Mouse (Mus musculus): ENCODE data around the gene Synj2.

Synj2 gene

DNA sequence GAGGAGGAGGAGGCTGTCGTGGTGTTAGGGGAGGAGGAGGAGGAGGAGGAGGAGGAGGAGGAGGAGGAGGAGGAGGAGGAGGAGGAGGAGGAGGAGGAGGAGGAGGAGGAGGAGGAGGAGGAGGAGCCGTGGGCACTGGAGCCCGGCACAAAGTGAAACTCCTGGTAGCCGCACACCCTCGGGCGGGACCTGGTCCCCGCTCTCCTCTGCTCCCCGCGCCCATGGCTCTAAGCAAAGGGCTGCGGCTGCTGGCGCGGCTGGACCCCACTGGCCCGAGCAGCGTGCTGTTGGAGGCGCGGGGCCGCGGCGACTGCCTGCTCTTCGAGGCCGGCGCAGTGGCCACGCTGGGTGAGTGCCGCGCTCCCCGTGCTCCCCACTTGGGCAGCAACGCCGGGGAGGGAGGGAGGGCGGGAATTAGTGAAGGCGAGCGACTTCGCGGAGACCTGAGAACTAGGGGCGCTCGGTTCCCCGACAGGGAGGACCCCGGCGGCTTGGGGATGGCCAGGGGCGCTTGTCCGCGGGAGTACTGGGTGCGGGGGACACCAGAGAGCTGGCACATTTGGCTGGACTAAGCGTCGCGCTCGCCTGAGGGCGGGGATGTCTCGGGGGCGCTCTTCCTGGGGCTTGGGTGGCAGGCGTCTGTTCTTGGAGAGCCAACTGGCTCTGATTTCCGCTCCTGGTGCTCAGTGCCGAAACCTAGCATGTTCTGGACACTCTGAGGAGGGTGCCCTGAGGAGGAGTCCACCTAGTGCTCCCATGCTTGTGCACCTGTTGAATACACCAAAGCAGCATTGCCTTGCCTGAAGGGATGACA, at the start of gene Synj2:
Gene Synj2, plus strand, starts transcription at position 51 of the 814 bp plus-strand sequence.
- no peak for DNase-seq (ENCODE audit: low spot score in 2 of 2)

DNA sequence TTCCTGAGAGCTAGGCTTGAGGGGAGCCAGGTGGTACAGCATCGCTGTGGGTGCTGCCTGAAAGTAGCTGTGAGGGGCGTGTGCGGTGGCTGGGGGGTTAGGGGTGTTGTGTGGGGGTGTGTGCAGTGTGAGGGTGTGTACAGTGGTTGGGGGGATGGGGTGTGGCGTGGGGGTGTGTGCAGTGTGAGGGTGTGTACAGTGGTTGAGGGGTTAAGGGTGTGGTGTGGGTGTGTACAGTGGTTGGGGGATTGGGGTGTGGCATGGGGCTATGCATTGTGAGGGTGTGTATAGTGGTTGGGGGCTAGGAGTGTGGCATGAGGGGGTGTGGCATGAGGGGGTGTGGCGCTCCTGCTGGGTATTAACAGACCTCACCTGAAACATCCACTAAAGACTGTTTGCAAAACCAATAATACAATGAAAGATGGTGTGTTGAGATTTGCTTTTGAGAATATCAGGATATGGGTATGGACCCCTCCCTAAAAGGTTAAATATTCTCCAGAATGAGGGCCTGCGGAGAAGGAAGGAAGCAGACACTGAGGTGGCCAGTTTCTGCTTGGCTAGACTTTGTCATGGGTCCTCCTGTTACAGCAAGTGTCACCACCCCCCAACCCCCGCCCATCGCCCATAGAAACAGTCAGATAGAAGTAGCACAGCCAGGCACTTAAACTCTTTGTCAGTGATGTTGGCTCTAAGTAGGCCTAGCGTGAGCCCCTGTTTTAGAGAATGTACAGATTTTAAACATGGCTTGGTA, 49.0 kb upstream of the Synj2 start:
- DNase-seq (ENCODE audit: low spot score in 2 of 2): no peak

DNA sequence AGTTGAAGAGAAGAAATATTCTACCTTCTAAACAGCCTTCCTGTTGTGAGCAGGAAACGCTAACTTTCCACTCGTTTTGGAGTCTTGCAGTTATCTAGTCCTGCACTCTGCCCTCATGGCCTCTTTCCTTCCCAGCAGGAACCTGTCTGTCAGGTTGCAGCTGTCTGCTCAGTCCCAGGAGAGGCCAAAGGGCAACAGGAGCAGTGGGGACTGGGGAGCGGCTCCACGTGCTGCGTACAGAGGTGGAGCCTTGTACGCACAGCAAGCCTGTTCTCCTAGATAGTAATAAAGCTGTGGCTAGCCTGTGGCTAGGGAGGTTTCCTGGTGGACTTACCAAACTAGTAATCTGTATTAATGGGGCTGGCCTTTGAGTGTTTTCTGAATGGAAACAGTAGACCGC, 48.0 kb upstream of the Synj2 start:
- DNase-seq (ENCODE audit: low spot score in 2 of 2): no peak

DNA sequence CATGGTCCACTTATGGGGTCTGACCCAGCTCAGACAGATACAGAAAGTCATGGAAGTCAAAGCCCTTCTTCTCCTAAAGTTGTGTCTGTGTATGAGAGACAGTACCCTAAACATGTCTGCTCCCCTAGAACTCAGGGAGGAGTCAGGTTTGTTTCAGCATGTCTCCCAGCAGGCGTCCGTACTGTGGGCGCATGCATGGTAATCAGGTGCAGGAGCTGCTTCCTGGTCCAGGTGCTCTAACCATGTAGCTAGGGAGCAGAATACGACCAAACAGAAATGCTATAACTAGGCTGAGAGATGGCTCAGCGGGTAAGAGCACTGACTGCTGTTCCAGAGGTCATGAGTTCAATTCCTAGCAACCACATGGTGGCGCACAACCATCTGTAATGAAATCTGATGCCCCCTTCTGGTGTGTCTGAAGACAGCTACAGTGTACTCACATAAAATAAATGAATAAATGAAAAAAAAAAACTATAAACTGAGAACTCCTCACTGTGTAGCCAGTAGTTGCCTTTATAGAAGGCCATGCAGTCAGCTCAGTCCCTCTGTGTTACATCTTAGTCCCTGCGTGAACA, 47.4 kb upstream of the Synj2 start:
- no peak for DNase-seq (ENCODE audit: low spot score in 2 of 2)

DNA sequence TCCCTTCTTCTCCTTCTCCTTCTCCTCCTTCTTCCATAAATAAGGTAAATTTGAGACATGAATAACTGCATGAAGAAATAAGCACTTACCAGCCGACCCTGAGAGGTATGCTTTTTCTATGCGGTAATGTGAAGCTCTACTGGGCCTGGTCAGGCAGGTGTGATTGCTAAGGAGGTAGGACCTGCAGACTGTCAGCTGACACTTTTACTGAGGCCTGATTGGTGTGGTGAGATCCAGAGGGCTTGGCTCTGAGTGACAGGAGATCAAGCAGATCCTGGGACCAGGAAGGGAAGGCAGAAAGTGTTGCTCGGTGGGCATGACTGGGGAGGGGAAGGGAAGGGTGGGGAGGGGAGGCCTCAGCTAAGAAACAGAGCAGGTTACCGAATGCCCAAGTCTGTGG, 45.0 kb upstream of the Synj2 start:
- no peak for DNase-seq (ENCODE audit: low spot score in 2 of 2)

DNA sequence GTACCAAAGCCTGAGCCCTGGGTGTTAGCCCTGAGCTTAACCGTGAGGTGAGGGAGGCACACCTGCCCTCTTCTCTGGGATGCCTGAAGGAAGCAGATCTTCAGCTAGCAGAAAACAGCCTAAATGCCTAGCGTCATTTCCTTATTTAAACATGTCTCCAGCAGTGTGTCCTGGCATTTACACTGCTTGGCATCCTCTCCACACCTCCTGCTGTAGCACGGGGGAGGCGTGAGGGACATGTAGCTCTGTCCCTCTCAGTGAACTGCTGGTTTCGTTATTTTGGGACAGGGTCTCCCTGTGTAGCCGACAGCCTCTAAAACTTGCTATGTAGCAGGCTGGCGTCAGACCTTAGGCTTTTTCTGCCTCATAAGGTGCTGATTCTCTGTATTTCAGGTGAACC, 44.5 kb upstream of the Synj2 start:
- peak in 1 of 2 experiments; percentile 17 for DNase-seq (ENCODE audit: low spot score in 2 of 2)

DNA sequence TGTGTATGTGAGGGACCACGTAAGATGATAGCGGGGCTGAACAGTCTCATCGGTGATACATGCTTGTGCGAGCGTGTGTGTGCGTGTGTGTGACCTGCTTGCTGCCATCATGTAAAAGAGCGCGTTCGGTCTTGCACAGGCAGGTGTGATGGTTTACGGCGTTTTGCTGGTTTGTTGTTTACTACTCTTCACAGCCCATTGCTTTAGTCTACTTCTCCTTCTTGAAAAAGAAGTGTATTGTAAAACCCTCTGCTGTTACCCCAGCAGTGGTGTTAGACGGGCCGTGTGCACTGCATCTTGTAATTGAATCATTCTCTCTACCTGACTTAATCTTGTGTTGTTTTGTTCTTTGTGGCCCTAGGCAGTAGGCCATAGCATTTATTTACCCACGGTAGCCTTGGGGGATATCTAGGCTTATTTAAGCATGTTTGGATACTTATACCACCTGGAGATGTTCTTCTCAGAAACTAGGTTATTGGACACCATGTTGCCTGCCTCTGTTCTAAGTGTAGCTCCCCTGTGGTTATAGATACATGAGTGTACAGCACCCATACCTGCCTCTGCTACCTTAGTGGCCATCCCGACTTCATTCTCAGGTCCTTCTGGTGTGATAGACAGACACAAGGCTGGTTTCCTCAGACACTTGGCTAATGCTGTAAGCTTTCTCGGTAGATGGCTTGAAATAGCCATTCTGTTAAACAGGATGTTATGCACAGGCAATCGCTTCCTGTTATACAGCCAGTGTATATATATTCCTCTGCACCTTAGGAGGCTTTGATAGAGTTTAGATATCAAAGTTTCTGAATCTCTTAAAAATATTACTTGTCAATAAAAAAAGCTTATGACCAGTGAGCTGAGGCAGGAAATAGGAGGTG, 43.5 kb upstream of the Synj2 start:
- DNase-seq (ENCODE audit: low spot score in 2 of 2): no peak

DNA sequence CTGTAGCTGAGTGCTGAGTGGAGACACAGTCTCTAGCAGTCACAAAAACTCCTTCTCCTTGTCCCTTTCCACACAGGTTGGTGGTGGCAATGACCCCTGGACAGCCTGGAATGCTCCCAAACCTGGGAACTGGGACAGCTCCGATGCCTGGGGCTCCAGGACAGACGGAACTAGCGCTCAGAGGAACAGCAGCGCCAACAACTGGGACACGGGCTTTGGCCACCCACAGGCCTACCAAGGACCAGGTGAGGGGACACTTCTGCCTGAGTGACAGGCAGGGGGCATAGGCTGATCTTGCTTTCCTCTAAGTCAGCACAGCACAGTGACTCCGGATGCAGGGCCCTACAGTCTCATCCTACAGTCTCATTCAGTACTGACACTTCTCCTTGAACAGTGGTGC, 41.8 kb upstream of the Synj2 start:
- DNase-seq (ENCODE audit: low spot score in 2 of 2): no peak

DNA sequence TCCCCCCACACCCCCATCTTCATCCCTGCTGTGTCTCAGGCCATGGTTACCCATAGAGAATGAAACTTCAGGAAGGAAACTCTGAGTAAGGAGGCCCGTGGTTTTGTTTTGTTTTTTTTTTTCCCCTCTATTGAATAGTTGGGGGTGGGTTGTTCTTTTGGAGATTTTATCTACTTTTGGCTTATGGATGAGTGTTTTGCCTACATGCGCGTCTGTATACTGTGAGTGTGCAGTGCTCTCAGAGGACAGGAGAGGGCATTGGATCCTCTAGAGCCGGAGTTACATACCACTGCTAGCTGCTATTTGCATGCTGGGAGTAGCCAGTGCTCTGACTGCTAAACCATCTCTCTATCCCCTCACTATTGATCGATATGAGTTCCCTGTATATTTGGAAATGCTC, 39.7 kb upstream of the Synj2 start:
- DNase-seq (ENCODE audit: low spot score in 2 of 2): no peak

DNA sequence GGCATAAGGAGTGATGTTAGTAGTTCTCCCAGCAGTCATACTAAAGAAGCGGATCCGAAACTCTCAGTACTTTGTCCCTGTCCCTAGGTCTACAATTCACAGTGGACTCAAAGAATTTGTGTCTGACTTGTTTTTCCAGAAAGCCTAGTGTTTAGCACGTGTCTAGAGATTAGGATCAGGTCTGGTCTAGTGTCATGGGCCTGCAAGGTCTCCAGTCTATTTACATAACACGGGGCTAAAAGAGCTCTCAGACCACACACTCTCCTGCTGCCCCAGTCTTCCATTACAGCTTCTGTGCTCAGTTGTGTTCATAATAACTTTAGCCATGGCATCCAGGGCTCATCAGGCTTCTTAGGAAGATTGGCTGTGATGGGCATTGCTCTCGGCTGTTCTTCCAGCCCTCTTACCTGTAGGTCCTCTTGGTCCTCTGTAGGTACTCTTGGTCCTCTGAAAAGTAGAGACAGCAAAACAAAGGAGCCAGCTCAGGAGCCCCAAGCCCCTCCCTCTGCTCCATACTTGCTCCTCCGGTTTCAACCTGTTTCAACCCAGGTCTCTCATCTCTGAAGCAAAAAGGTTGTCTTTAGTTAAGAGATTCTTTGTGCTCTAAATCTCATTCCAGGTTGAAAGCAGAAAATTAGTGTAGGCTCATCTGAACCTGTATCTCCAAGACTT, 37.3 kb upstream of the Synj2 start:
- no peak for DNase-seq (ENCODE audit: low spot score in 2 of 2)

DNA sequence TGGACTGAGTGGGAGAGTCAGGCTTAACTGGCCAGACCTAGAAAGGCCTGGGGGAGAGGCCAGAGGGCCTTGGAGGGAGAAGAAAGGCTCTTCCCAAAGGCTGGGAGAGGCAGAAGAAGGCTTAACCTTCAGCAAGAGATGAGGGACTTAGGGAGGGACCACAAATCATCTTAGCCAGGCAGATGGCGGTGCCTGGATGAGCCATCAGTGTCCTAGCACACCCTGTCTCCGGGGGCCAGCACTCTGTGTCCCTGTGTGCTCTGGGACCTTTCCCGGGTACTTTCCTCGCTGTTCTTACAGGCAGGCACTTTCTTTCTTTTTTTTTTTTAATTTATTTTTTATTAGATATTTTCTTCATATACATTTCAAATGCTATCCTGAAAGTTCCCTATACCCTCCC, 31.4 kb upstream of the Synj2 start:
- DNase-seq (ENCODE audit: low spot score in 2 of 2): no peak

DNA sequence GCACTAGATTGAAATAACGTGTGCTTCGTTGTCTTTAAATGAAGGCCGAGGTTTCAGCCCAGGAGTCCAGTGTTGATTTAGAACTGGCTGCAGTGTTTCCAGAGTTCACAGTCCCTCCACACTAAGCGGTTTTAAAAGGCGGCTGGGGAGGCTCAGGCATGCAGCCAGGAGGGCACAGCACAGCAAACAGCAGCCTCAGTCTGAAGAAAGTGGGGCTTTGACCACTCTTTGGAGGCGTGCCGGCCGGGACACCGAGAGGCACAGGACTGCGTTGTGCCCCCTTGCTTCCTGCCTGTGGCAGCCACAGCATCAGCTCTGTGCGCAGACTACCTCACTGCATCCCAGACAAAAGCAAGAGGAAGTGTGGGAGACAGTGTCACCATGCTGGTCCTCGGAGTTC, 29.5 kb upstream of the Synj2 start:
- DNase-seq (ENCODE audit: low spot score in 2 of 2): peak; percentile 40 to 49

DNA sequence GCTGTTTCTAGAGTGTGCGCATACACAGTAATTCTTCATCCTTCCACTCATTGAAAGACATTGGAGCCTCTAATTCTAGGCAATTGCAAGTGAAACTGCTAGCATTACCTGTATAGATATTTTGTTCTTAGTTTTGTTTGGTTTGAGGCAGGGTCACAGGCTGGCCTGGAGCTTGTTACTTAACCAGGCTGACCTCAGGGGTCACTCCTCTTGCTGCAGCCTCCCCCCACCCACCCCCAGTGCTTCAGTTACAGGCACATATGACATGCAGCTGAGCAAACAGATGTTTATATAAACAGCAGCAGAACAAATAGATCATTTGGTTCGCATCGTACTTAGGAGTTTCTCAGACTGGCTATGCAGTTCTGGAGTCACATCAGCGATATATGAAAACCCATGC, 28.3 kb upstream of the Synj2 start:
- no peak for DNase-seq (ENCODE audit: low spot score in 2 of 2)

DNA sequence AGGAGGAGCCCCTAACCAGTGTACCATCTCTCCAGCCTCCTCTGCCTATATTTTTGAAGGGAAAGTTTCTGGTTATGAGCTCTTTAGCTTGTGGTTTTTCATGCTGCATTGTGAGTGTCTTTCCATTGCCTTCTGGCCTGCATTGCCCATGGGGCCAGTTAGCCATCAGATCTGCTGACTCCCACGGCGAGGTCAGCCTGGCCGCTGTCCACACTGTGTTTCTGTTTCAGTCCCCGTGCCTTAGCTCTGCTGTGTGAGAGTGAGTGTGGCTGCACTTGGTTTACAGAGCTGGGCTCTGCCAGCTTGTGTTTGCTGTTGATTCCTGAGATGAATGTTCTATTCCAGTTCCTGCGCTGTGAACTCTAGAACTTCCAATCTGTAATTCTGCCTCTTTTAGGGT, 26.9 kb upstream of the Synj2 start:
- no peak for DNase-seq (ENCODE audit: low spot score in 2 of 2)

DNA sequence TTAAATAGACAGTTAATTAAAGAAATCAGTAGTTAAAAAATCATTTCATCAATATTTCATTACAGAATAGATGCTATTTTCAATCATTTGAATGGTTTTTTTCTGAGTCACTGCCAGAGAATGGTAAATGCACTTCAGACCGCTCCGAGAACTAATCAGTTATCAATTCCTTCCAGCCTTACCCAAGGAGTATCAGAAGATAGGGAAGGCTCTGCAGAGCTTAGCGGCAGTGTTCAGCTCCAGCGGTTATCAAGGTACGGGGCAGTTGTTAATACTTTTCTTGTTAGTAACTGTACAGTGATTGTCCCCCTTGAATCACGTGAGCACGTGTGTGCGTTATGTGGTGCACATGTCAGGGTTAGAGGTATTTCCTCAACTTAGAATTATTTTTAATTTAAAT, 19.1 kb upstream of the Synj2 start:
- no peak for DNase-seq (ENCODE audit: low spot score in 2 of 2)

DNA sequence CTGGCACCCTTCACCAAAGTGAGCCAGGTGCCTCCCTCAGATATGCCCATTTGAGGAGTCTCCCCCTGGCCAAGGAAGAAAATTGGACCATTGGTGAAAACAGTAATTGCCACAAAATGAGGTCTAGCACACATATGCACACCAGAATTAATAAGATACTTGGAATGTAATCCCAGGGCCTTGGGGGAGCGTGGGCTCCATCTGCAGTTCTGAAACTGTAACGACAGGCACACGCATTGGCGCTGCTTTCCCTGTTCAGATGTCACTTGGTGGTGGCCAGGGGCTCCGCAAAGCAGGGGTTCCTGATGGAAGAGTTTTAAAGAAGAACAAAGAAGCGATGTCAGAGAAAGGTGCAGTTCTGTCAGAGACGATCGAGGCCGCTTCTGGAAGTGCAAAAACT, 17.8 kb upstream of the Synj2 start:
- DNase-seq (ENCODE audit: low spot score in 2 of 2): peak in 1 of 2 experiments; percentile 22

DNA sequence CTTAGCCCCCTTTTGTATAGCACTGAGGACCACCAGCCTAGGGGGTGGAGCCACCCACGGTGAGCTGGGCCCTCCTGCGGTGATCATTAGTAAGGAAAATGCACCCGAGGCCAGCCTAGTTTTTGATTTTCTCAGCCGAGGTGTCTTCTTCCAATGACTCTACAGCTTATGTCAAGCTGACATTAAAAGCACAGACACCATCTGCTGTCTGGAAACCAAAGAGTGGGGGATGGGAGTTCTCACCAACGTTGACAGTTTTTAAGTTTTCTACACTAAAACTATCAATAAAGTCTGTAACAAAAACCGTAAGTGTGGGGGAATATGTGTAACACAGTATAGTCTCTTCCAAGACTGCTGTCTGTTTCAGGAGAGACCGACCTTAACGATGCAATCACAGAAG, 16.8 kb upstream of the Synj2 start:
- DNase-seq (ENCODE audit: low spot score in 2 of 2): no peak

DNA sequence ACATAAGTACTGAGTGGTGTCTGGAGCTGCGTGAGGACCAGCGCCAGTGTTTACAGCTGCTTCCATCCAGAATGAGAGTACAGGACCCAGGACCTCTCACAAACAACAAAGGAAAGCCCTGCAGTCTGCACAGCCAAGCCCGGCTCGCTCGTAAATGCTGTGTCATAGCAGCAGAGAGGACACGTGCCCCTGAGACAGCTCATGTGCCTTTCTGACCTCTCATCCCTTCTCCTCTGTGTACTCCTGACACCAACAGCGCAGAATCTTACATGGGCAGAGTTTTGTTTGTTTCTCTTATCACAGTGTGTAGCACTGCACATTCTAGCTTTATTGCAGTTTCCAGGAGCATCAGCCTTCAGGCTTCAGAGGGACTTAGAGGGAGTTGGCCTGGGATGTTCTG, 14.4 kb upstream of the Synj2 start:
- no peak for DNase-seq (ENCODE audit: low spot score in 2 of 2)

DNA sequence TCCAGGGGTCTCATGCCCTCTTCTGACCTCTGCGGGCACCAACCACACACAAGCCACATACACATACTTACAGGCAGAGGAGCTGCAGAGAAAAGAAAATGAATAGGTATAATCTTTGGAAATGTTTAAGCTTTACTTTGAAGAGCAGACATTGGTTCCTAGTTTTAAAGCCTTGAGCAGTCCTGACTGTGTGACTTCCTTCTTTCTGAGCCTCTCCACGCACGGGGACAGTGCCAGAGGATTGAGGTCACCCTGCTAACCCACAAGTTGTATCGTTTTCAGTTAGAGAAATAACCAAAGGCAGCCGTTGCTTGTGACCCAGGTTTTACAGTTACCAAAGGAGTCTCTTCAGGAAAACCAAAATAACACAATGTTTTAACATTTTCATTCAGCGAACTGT, 12.0 kb upstream of the Synj2 start:
- DNase-seq (ENCODE audit: low spot score in 2 of 2): no peak

DNA sequence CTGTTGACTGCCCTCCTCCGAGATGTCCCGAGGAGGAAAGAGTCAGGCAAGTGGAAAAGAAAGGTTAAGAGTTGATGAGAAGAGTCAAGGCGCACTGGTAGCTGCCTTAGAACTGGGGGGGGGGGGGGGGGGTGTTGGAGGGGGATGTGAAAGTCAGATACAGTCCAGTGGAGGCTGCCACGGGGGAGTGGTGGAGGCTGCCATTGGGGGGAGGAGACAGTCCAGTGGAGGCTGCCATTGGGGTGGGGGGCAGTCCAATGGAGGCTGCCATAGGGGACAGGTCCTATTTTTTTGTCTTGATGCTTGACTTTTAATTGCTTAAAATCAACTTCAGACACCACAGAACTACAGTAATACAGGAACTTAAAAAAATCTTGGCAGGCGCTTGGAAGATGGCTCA, 8.9 kb upstream of the Synj2 start:
- no peak for DNase-seq (ENCODE audit: low spot score in 2 of 2)

DNA sequence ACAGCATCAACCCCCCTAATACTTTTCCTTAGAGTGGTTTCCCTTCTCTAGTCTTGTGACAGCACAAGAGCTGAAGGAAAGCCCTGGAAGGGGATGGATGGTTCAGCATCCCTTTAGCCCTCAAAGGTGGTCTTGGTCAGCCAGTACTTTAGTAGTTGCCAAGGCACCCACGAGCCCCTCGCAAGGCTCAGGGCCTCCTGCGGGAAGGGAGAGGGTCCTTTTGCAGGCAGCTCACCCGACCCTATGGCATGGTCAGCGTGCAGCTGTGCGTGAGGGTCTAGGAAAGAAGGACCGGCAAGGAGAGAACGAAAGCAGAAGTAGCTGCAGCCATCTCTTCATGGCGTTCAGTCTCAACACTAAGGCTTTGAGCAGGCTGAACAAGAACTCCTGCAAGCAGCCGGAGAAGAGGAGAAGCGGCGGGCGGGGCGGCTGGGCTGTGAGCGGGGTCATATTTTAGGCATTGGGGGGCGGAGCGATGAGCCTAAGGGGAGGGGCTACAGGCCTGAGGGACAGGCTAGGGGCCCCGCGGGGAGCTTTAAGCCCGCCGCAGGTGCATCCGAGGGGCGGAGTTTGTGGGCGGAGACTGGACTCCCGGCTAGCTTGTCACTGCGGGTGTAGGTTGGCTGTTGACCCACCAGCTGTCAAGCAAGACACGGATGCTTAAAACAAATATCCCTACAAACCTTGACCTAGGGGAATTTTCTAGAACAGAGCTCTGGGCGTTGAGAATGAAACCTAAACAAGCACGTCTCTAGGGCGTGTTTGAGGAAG, 6.3 kb upstream of the Synj2 start:
- peak; percentile 45 to 53 for DNase-seq (ENCODE audit: low spot score in 2 of 2)
